Mouse (Mus musculus) heart, postnatal 0 days (tissue): Measurements from ENCODE around the gene Glyctk.

ENCODE experiments used
- CTCF ChIP-seq: IDR thresholded peaks from 2 replicates; pipeline ENCODE4 v1.5.1; 2016; ENCODE audit warnings: antibody characterized with exemption, control low read depth, low read depth
- EP300 ChIP-seq: IDR thresholded peaks from 2 replicates; pipeline ENCODE4 v1.6.1; 2016; ENCODE audit warnings: antibody characterized with exemption, low read depth

- TF ChIP-seq CTCF (no peak), EP300 (no peak)
Observed at GRCm38 (mm10) chr9:106115801-106116424, 42.0 kb downstream of the Glyctk start.
